Mouse (Mus musculus) regulatory T cell (primary cell): ENCODE results near the gene BC080695.
"Not testable (repeated sequence)": the region's sequence is repeated elsewhere in the genome, so short reads cannot be mapped to it uniquely, and the experiment has no call there.

Experiments
- in situ Hi-C: fragments of 300-600 bp; cut with MboI, MseI; formaldehyde crosslinking; loops from one replicate; pipeline ENCODE4 v1.15.1; 2025; ENCODE audit warnings: high pct_unique_total_duplicates

Gene BC080695

GRCm38 (mm10) chr4:143551400-143551799, at the start of gene BC080695, which contains the start of gene Gm13057:
Gene BC080695, plus strand, starts transcription at chr4:143551700.
Gene Gm13057, plus strand, starts transcription at chr4:143551709.
- in situ Hi-C loops, result not testable (repeated sequence)

GRCm38 (mm10) chr4:143511043-143511442, 40.5 kb upstream of the BC080695 start, which contains the start of gene Gm13043:
Gene Gm13043, plus strand, starts transcription at chr4:143511343.
- in situ Hi-C loops, result no loop called here

- in situ Hi-C loops, result not testable (repeated sequence)
These were observed 15.8 kb upstream of the BC080695 start, which contains the start of gene Gm13040 for GRCm38 (mm10) chr4:143535654-143536053. Gene Gm13040, plus strand, starts transcription at chr4:143535954.

- in situ Hi-C loops, result not testable (repeated sequence)
These were observed 60.4 kb downstream of the BC080695 start for GRCm38 (mm10) chr4:143611927-143612326.

- in situ Hi-C loops, result not testable (repeated sequence)
These were observed 63.2 kb downstream of the BC080695 start, which contains the start of gene Gm13083 for GRCm38 (mm10) chr4:143614703-143615102. Gene Gm13083, plus strand, starts transcription at chr4:143615003.

GRCm38 (mm10) chr4:143618101-143618500, 66.6 kb downstream of the BC080695 start:
- in situ Hi-C loops, result not testable (repeated sequence)
